Mouse (Mus musculus) heart, postnatal 4 days (tissue): Measurements from ENCODE around the gene Stum. TPM values are rescaled to one million over a fixed set of nuclear protein-coding genes. Genes with fewer than 3 reads are reported as not detected.

Source experiments
- DNase-seq: peaks from one replicate; pipeline ENCODE4 v3.0.0; 2021
- total RNA-seq, 2 experiments: library from RNA; stranded (reverse); gene quantifications; 2 replicates each; pipeline ENCODE4 v1.2.3; 2021

Stum gene
- total RNA-seq, 2 experiments from 2014 or later: 0.74 to 1.6 TPM

- DNase-seq: no peak
Measured at GRCm38 (mm10) chr1:180492777-180493176, 9.5 kb upstream of the Stum start.

- DNase-seq: no peak
Measured at GRCm38 (mm10) chr1:180485346-180485745, 2.0 kb upstream of the Stum start.

- no peak for DNase-seq
Measured at GRCm38 (mm10) chr1:180482840-180483398, 385 bp downstream of the Stum start.

GRCm38 (mm10) chr1:180481956-180482355, 1.3 kb downstream of the Stum start:
- DNase-seq: no peak

- DNase-seq: no peak
Measured at GRCm38 (mm10) chr1:180481331-180481730, 2.0 kb downstream of the Stum start.

- DNase-seq: no peak
Measured at GRCm38 (mm10) chr1:180480325-180480724, 3.0 kb downstream of the Stum start.

- peak; percentile 53 for DNase-seq
Measured at GRCm38 (mm10) chr1:180473566-180473965, 9.7 kb downstream of the Stum start.

- DNase-seq: no peak
Measured at GRCm38 (mm10) chr1:180468004-180468403, 15.3 kb downstream of the Stum start.

GRCm38 (mm10) chr1:180465620-180466019, 17.7 kb downstream of the Stum start:
- no peak for DNase-seq

- no peak for DNase-seq
Measured at GRCm38 (mm10) chr1:180464357-180464756, 18.9 kb downstream of the Stum start.

GRCm38 (mm10) chr1:180462983-180463475, 20.3 kb downstream of the Stum start:
- no peak for DNase-seq

- DNase-seq: peak; percentile 45
Measured at GRCm38 (mm10) chr1:180462396-180462795, 20.9 kb downstream of the Stum start.

- DNase-seq: no peak
Measured at GRCm38 (mm10) chr1:180460721-180461120, 22.6 kb downstream of the Stum start.

GRCm38 (mm10) chr1:180458680-180459079, 24.6 kb downstream of the Stum start:
- DNase-seq: peak; percentile 42

- DNase-seq: peak; percentile 33
Measured at GRCm38 (mm10) chr1:180458274-180458673, 25.0 kb downstream of the Stum start.

GRCm38 (mm10) chr1:180449641-180450040, 33.7 kb downstream of the Stum start:
- DNase-seq: no peak

GRCm38 (mm10) chr1:180444411-180444810, 38.9 kb downstream of the Stum start:
- DNase-seq: no peak

GRCm38 (mm10) chr1:180439496-180439895, 43.8 kb downstream of the Stum start:
- no peak for DNase-seq

- no peak for DNase-seq
Measured at GRCm38 (mm10) chr1:180434925-180435324, 48.4 kb downstream of the Stum start.

GRCm38 (mm10) chr1:180433796-180434566, 49.3 kb downstream of the Stum start:
- DNase-seq: peak; percentile 79

- no peak for DNase-seq
Measured at GRCm38 (mm10) chr1:180433098-180433538, 50.2 kb downstream of the Stum start.

GRCm38 (mm10) chr1:180431833-180432232, 51.5 kb downstream of the Stum start:
- DNase-seq: no peak

- no peak for DNase-seq
Measured at GRCm38 (mm10) chr1:180429819-180430218, 53.5 kb downstream of the Stum start.

GRCm38 (mm10) chr1:180428871-180429270, 54.4 kb downstream of the Stum start:
- DNase-seq: no peak
